In genomic region chr9:109862397-109863044, GRCm38 (mm10) we compare ENCODE assay signal across 8 mouse cellular contexts. TPM values are rescaled to one million over a fixed set of nuclear protein-coding genes. Genes with fewer than 3 reads are reported as not detected.
DNase-seq lines count a peak whose midpoint lies in the region; ATAC-seq and TF ChIP-seq lines count a peak whose summit lies in the region.

No protein-coding gene starts in this region.

- ATAC-seq in hindbrain, embryonic 15.5 days (ENCODE audit: low FRiP score, low read depth) = peak; percentile 59

- no peaks in the 10 kb centered on the region for H3K9me3 ChIP-seq in hindbrain, embryonic 15.5 days
- H3K9me3 ChIP-seq in megakaryocyte, embryonic 14.5 days = no peaks in the 10 kb centered on the region

- intact Hi-C loops in left cerebral cortex, adult 2 months (cut with DNase I) = loop anchor here (10.0 kb wide), 2 partner anchors 738 to 868 kb away; partner anchors contain the start of gene Pfkfb4

- no peaks in the 10 kb centered on the region for H3K27me3 ChIP-seq in hindbrain, embryonic 15.5 days
- H3K27me3 ChIP-seq in megakaryocyte, embryonic 14.5 days (replicated peaks) = peaks cover 16% of the 10 kb centered on the region

- no peaks in the 10 kb centered on the region for H3K36me3 ChIP-seq in hindbrain, embryonic 15.5 days
- H3K36me3 ChIP-seq in megakaryocyte, embryonic 14.5 days (replicated peaks; ENCODE audit: low read length) = no peaks in the 10 kb centered on the region

- no peak overlapping the region for H3K27ac ChIP-seq in hindbrain, embryonic 15.5 days (replicated peaks)
- H3K27ac ChIP-seq in left cerebral cortex, adult 2 months = no peak overlapping the region

- WGBS in hindbrain, embryonic 15.5 days = 20% methylated on average over 20 of the region's 20 CpGs

- DNase-seq in T-cell, adult 2 months (ENCODE audit: low spot score) = peak; percentile 55
- DNase-seq in cerebellum, postnatal 36 days = peak; percentile 74 to 78
- DNase-seq in frontal cortex, postnatal 36 days (ENCODE audit: low spot score in 2 of 2) = peak; percentile 76
- DNase-seq in left cerebral cortex, adult 2 months (ENCODE audit: extremely low spot score in 1 of 2, low spot score in 2 of 2) = peak; percentile 71 to 81
- peak; percentile 82 for DNase-seq in right cerebral cortex, adult 2 months (ENCODE audit: low spot score in 2 of 2)
- peak; percentile 83 for DNase-seq in urinary bladder, postnatal 14 days (ENCODE audit: low spot score)

- H3K9ac ChIP-seq in hindbrain, embryonic 15.5 days = no peak overlapping the region

- peak; percentile 96 for TF ChIP-seq CTCF in left cerebral cortex, adult 2 months (IDR thresholded peaks at IDR 0.05)

- H3K4me1 ChIP-seq in hindbrain, embryonic 15.5 days (replicated peaks) = no peaks in the 10 kb centered on the region
- H3K4me1 ChIP-seq in megakaryocyte, embryonic 14.5 days = peaks cover 26% of the 10 kb centered on the region

- H3K4me2 ChIP-seq in hindbrain, embryonic 15.5 days = peak overlapping the region; percentile 38

- no peak overlapping the region for H3K4me3 ChIP-seq in hindbrain, embryonic 15.5 days
- no peak overlapping the region for H3K4me3 ChIP-seq in left cerebral cortex, adult 2 months
- peak overlapping the region; percentile 88 for H3K4me3 ChIP-seq in megakaryocyte, embryonic 14.5 days (replicated peaks)

RNA-seq across cellular contexts. Expression of gene Cdc25a, which starts 12.9 kb away (rescaled TPM):
- polyA plus RNA-seq in hindbrain, embryonic 15.5 days (2015; fragmentation: Nextera tagmentation; extraction: Ambion mirVana) = 12.9 and 14.0 TPM in 2 replicates
- 1 to 10 TPM; 5.5 to 6.9 TPM for total RNA-seq in left cerebral cortex, adult 2 months (2021)
- 13.7 and 15.0 TPM in 2 replicates for polyA plus RNA-seq in megakaryocyte, embryonic 14.5 days (2012; ENCODE audit: insufficient read depth, low replicate concordance)

RNA-seq across cellular contexts. Expression of gene Camp, which starts 13.1 kb away (rescaled TPM):
- polyA plus RNA-seq in hindbrain, embryonic 15.5 days (2015; fragmentation: Nextera tagmentation; extraction: Ambion mirVana) = 0.51 and 0.75 TPM in 2 replicates
- not detected for total RNA-seq in left cerebral cortex, adult 2 months (2021)
- 9.6 TPM in 1 of 2 replicates, not detected in the other for polyA plus RNA-seq in megakaryocyte, embryonic 14.5 days (2012; ENCODE audit: insufficient read depth, low replicate concordance)

RNA-seq across cellular contexts. Expression of gene Nme6, which starts 30.0 kb away (rescaled TPM):
- polyA plus RNA-seq in hindbrain, embryonic 15.5 days (2015; fragmentation: Nextera tagmentation; extraction: Ambion mirVana) = 70.6 and 72.9 TPM in 2 replicates
- 10 to 100 TPM; 10.6 to 11.2 TPM for total RNA-seq in left cerebral cortex, adult 2 months (2021)
- polyA plus RNA-seq in megakaryocyte, embryonic 14.5 days (2012; ENCODE audit: insufficient read depth, low replicate concordance) = 6.4 and 9.2 TPM in 2 replicates

RNA-seq across cellular contexts. Expression of gene Spink8, which starts 50.4 kb away (rescaled TPM):
- 0.21 TPM in 1 of 2 replicates, not detected in the other for polyA plus RNA-seq in hindbrain, embryonic 15.5 days (2015; fragmentation: Nextera tagmentation; extraction: Ambion mirVana)
- 1 to 10 TPM; 2.6 to 3.4 TPM for total RNA-seq in left cerebral cortex, adult 2 months (2021)
- polyA plus RNA-seq in megakaryocyte, embryonic 14.5 days (2012; ENCODE audit: insufficient read depth, low replicate concordance) = not detected in 2 replicates
